In the genomic region with DNA sequence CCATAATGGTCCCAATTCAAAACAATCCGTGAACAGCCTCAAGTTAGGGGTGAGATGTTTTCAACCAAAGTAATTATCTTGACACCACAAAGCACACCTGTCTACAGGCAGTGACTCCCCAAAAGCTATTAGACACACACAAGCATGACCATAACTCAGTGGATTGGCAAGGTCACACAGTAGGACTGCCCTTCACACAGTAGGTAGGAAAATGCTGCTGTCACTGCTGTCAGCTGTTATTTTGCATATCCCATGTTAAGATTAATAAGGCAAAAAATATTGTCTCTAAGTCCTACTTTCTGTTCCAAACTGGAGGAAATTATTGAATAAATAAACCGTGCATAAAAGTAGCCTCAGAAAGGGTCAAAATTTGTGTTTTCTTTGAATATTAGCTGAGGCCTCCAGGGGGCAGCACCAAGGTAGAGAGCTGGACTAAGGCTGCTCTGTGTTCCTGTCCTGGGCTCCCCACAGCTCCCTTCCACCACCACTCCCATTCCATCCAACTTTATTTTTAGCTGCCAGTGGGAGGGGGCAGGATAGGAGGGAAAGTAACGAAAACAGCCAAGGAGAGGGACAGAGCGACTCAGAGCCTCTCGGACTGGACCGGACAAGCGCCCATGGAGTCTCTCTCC, we compare ENCODE assay signal across 8 mouse cellular contexts. TPM values are rescaled to one million over a fixed set of nuclear protein-coding genes. Genes with fewer than 3 reads are reported as not detected.
DNase-seq lines count a peak whose midpoint lies in the region; ATAC-seq and TF ChIP-seq lines count a peak whose summit lies in the region.

A gene (plus strand): TSS at position 567 of the 632 bp plus-strand sequence.

- H3K9me3 ChIP-seq in G1E (replicated peaks), result no peaks in the 10 kb centered on the region
- H3K9me3 ChIP-seq in kidney, postnatal 0 days (replicated peaks; ENCODE audit: low read length), result no peaks in the 10 kb centered on the region

- intact Hi-C loops in left cerebral cortex, adult 2 months (cut with DNase I), result loop anchor here (2.0 kb wide), 1 partner anchor 16 kb away; no protein-coding TSS in a partner anchor
- intact Hi-C loops in gastrocnemius, postnatal 14 days (cut with DNase I; ENCODE audit: low total_unique reads), result no loop called here

- H3K9ac ChIP-seq in kidney, postnatal 0 days (ENCODE audit: low read depth, low read length), result no peak within 1 kb of the TSS

- no peak for DNase-seq in left cerebral cortex, adult 2 months (ENCODE audit: extremely low spot score in 1 of 2, low spot score in 2 of 2)
- no peak for DNase-seq in left cerebral cortex, adult 11 months (ENCODE audit: low spot score)
- no peak for DNase-seq in G1E (ENCODE audit: low spot score)
- peak; percentile 46 for DNase-seq in brain, adult 2 months (ENCODE audit: low read depth, low spot score)
- peak; percentile 55 for DNase-seq in gastrocnemius, postnatal 14 days
- DNase-seq in kidney, postnatal 0 days (ENCODE audit: low spot score), result peak; percentile 83
- peak; percentile 41 for DNase-seq in mesoderm, embryonic 11.5 days (ENCODE audit: low read depth, low spot score)
- no peak for DNase-seq in urinary bladder, postnatal 10 days (ENCODE audit: low spot score)

- H3K27me3 ChIP-seq in G1E (ENCODE audit: insufficient read depth, low read length), result no peaks in the 10 kb centered on the region
- H3K27me3 ChIP-seq in kidney, postnatal 0 days (ENCODE audit: insufficient read depth, low read length), result no peaks in the 10 kb centered on the region

- WGBS in kidney, postnatal 0 days, result 59% methylated on average over 7 of the region's 7 CpGs

- peak; percentile 70 for TF ChIP-seq CTCF in left cerebral cortex, adult 2 months (IDR thresholded peaks at IDR 0.05)
- peak; percentile 22; the same call in 1 of the 2 replicates for TF ChIP-seq CTCF in G1E (IDR thresholded peaks at IDR 0.05; ENCODE audit: low read depth, low read length)
- TF ChIP-seq CTCF in kidney, postnatal 0 days (IDR thresholded peaks at IDR 0.05; ENCODE audit: low read depth), result peak; percentile 71

- H3K36me3 ChIP-seq in G1E (replicated peaks), result peaks cover 58% of the 10 kb centered on the region
- H3K36me3 ChIP-seq in kidney, postnatal 0 days (ENCODE audit: insufficient read depth, low read length), result 0 out of 2 replicates have a peak, but pooled peaks cover 7% of the 10 kb centered on the region

- no peak within 1 kb of the TSS for H3K27ac ChIP-seq in left cerebral cortex, adult 2 months
- H3K27ac ChIP-seq in kidney, postnatal 0 days, result no peak within 1 kb of the TSS

- no peak within 1 kb of the TSS for H3K4me2 ChIP-seq in kidney, postnatal 0 days (ENCODE audit: low read length)

- ATAC-seq in G1E (ENCODE audit: extremely low read depth, insufficient number of reproducible peaks, low FRiP score, poor library complexity, severe bottlenecking), result no peak
- peak; percentile 63; the same call in 1 of the 2 replicates for ATAC-seq in kidney, postnatal 0 days (replicated peaks; ENCODE audit: low FRiP score, low read depth)

- no peak within 1 kb of the TSS for H3K4me3 ChIP-seq in left cerebral cortex, adult 2 months
- no peak within 1 kb of the TSS for H3K4me3 ChIP-seq in G1E (ENCODE audit: low read depth, low read length)
- H3K4me3 ChIP-seq in kidney, postnatal 0 days (replicated peaks; ENCODE audit: low read depth, low read length), result no peak within 1 kb of the TSS

- H3K4me1 ChIP-seq in G1E (ENCODE audit: insufficient read depth, low read depth, low read length), result peaks cover 10% of the 10 kb centered on the region; the same call in 1 of the 2 replicates
- H3K4me1 ChIP-seq in kidney, postnatal 0 days (replicated peaks; ENCODE audit: insufficient read depth, low read length), result no peaks in the 10 kb centered on the region

RNA-seq across cellular contexts. Expression of the gene that starts here (rescaled TPM):
- total RNA-seq in left cerebral cortex, adult 2 months (2021), result 1 to 10 TPM; 2.9 to 3.6 TPM
- total RNA-seq in G1E (2014; fragmentation: Nextera tagmentation) (2.2 and 8.3 TPM in 2 replicates), G1E (2017) (0.29 and 0.33 TPM in 2 replicates)
- polyA plus RNA-seq in G1E (2012), result 0.10 and 0.20 TPM in 2 replicates
- total RNA-seq in gastrocnemius, postnatal 14 days (2021), result 1 to 10 TPM; 2.9 to 3.0 TPM
- polyA plus RNA-seq in kidney, postnatal 0 days (2015; fragmentation: Nextera tagmentation; extraction: Ambion mirVana), result 0.42 and 0.59 TPM in 2 replicates

Comparison
In these comparisons a context has a peak if more than half of its experiments do, and no peak if none do; other contexts are left out.
1. Peak in DNase-seq and ATAC-seq in kidney, postnatal 0 days; RNA of the gene not detected or under 1 TPM.
2. DNase-seq: peak in brain, adult 2 months (single experiment), gastrocnemius, postnatal 14 days (single experiment) and mesoderm, embryonic 11.5 days (single experiment); none in left cerebral cortex, adult 2 months (0 of 2), left cerebral cortex, adult 11 months (single experiment), G1E (single experiment) and urinary bladder, postnatal 10 days (single experiment).
3. Peak in every context shown above with its lines, with median percentiles within 50 percentile points of each other: CTCF ChIP-seq.